Mouse (Mus musculus) neural tube, embryonic 12.5 days (tissue): ENCODE measurements at regions not wholly inside any gene's neighbourhood (a gene's known extent, or its start where the extent isn't known, plus 50 kb on each side); places are given as distances from the start of the nearest gene placed in this dataset.

Experiments
- ATAC-seq: fragments of 200-750 bp; cut with Nextera tagmentation; 2 replicates; pipeline ENCODE4 v1.8.0; 2017; ENCODE audit warnings: low read depth, mild to moderate bottlenecking, moderate TSS enrichment, moderate library complexity; ENCODE audit not compliant: low FRiP score
- H3K27ac ChIP-seq: fragments of 300-500 bp; sonication (generic); 2 replicates; pipeline ENCODE4 v1.5.1; 2016
- H3K27me3 ChIP-seq: fragments of 300-500 bp; sonication (generic); replicated peaks from 2 replicates; pipeline ENCODE4 v1.6.1; 2016; ENCODE audit warnings: mild to moderate bottlenecking
- H3K36me3 ChIP-seq: fragments of 300-500 bp; sonication (generic); 2 replicates; pipeline ENCODE4 v1.6.1; 2016; ENCODE audit warnings: mild to moderate bottlenecking
- H3K4me1 ChIP-seq: fragments of 300-500 bp; sonication (generic); 2 replicates; pipeline ENCODE4 v1.6.1; 2016
- H3K4me2 ChIP-seq: fragments of 300-500 bp; sonication (generic); replicated peaks from 2 replicates; pipeline ENCODE4 v1.6.1; 2016; ENCODE audit warnings: mild to moderate bottlenecking
- H3K4me3 ChIP-seq: fragments of 300-500 bp; sonication (generic); 2 replicates; pipeline ENCODE4 v1.5.1; 2016
- H3K9ac ChIP-seq: fragments of 300-500 bp; sonication (generic); 2 replicates; pipeline ENCODE4 v1.6.1; 2016; ENCODE audit warnings: mild to moderate bottlenecking
- H3K9me3 ChIP-seq: fragments of 300-500 bp; sonication (generic); 2 replicates; pipeline ENCODE4 v1.6.1; 2016; ENCODE audit warnings: mild to moderate bottlenecking
- WGBS: fragments of 180-500 bp; shearing (Covaris S2); methylation state at CpG from one replicate; pipeline ENCODE4 v1.1.7; 2016; 5-methylcytosine and 5-hydroxymethylcytosine counted together

DNA sequence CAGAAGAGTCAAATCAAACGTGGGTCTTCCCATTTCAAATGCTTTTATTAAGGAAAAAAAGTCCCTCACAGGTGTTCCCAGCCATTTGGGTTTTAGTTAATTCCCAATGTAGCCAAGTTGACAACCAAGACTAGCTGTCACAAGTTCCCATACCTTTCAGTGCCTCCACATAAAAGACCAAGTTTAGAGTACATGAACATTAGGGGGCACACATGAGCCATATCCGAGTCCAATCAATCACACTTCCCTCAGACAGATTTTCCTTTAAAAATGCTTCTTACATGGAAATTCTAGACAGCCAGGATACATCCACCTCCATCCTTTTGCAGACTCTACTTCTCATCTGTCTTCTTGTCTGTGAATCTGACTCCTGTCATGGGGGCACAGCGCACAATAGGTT is 238.1 kb downstream of the Gm765 start:
- Histone ChIP-seq H3K4me1 (0 out of 2 replicates have a peak, but pooled peaks cover 5% of the 10 kb centered on the region), H3K27me3 (no peaks in the 10 kb centered on the region; the same call in 1 of the 2 replicates), H3K36me3 (no peaks in the 10 kb centered on the region), H3K9ac (no peak overlapping the region), H3K4me2 (no peak overlapping the region), H3K4me3 (no peak overlapping the region), H3K9me3 (no peaks in the 10 kb centered on the region), H3K27ac (no peak overlapping the region)
- 54% methylated on average over 3 of the region's 3 CpGs for WGBS
- ATAC-seq = no peak

GRCm38 (mm10) chr6:98101023-98101422 is 241.5 kb downstream of the Gm765 start:
- Histone ChIP-seq H3K4me1 (0 out of 2 replicates have a peak, but pooled peaks cover 5% of the 10 kb centered on the region), H3K4me3 (no peak overlapping the region), H3K36me3 (no peaks in the 10 kb centered on the region), H3K9ac (no peak overlapping the region), H3K27me3 (no peaks in the 10 kb centered on the region; the same call in 1 of the 2 replicates), H3K9me3 (no peaks in the 10 kb centered on the region), H3K4me2 (no peak overlapping the region), H3K27ac (no peak overlapping the region)
- no peak for ATAC-seq
- 81% methylated on average over 4 of the region's 4 CpGs for WGBS

DNA sequence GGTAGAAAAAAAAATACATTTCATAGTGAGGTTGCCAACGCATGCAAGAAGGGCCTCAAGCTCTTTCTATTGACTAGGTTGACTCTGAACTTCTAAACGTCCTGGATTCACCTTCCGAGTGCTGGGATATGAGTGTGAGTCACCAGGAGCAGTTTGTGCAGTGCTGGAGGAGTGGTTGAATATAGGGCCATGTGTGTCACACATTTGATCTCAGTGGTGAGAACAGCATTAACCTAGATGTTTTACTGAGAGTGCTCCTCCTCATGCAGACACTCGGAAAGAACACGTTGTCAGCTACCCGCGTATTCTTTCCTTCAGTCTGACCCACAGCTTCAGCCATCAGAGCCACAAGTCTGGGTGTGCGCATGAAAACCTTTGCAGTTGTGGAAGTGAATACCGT is 243.4 kb downstream of the Gm765 start:
- Histone ChIP-seq H3K9me3 (no peaks in the 10 kb centered on the region), H3K27ac (no peak overlapping the region), H3K4me3 (no peak overlapping the region), H3K27me3 (no peaks in the 10 kb centered on the region; the same call in 1 of the 2 replicates), H3K4me2 (no peak overlapping the region), H3K9ac (no peak overlapping the region), H3K4me1 (no peaks in the 10 kb centered on the region), H3K36me3 (no peaks in the 10 kb centered on the region)
- 95% methylated on average over 9 of the region's 9 CpGs for WGBS
- ATAC-seq = no peak

GRCm38 (mm10) chr6:98095243-98095642 is 247.3 kb downstream of the Gm765 start:
- H3K4me1 ChIP-seq = no peaks in the 10 kb centered on the region
- 36% methylated on average over 4 of the region's 4 CpGs for WGBS
- no peaks in the 10 kb centered on the region for H3K27me3 ChIP-seq
- no peaks in the 10 kb centered on the region for H3K36me3 ChIP-seq
- no peak overlapping the region for H3K9ac ChIP-seq
- H3K4me2 ChIP-seq = no peak overlapping the region
- no peak for ATAC-seq
- no peaks in the 10 kb centered on the region for H3K9me3 ChIP-seq
- no peak overlapping the region for H3K4me3 ChIP-seq
- no peak overlapping the region for H3K27ac ChIP-seq

DNA sequence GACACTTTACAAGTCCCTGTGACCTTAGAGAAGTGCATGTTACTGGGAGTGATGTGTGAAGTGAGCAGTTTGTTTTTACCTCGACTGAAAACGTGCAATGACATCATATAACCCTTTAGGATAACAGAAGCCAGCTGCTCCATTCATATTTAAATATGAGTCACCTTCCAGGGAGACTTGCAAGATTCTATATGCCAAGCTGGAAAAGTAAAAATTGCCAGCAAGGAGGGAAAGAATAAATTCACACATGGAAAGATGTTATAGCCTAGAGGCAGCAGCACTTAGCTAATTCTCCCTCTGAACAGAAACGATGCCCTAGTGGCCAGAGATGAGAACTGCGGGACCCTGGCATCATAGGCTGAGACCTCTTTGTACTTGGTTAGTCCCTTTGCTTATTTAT is 253.4 kb downstream of the Gm765 start:
- Histone ChIP-seq H3K4me3 (no peak overlapping the region), H3K4me2 (no peak overlapping the region), H3K27me3 (no peaks in the 10 kb centered on the region), H3K27ac (no peak overlapping the region), H3K4me1 (no peaks in the 10 kb centered on the region), H3K36me3 (no peaks in the 10 kb centered on the region), H3K9me3 (no peaks in the 10 kb centered on the region), H3K9ac (no peak overlapping the region)
- WGBS = 52% methylated on average over 4 of the region's 4 CpGs
- no peak for ATAC-seq

GRCm38 (mm10) chr6:98080076-98080475 is 262.5 kb downstream of the Gm765 start:
- H3K4me3 ChIP-seq = no peak overlapping the region
- no peak overlapping the region for H3K4me2 ChIP-seq
- no peaks in the 10 kb centered on the region for H3K27me3 ChIP-seq
- H3K9me3 ChIP-seq = no peaks in the 10 kb centered on the region
- ATAC-seq = no peak
- 61% methylated on average over 4 of the region's 4 CpGs for WGBS
- H3K9ac ChIP-seq = no peak overlapping the region
- H3K36me3 ChIP-seq = no peaks in the 10 kb centered on the region
- no peak overlapping the region for H3K27ac ChIP-seq
- H3K4me1 ChIP-seq = peaks cover 2% of the 10 kb centered on the region; the same call in 1 of the 2 replicates
